Mouse (Mus musculus) hindbrain, embryonic 14.5 days (tissue): ENCODE measurements around the gene Smim13. TPM values are rescaled to one million over a fixed set of nuclear protein-coding genes. Genes with fewer than 3 reads are reported as not detected.

Experiments used
- ATAC-seq: fragments of 200-750 bp; cut with Nextera tagmentation; 2 replicates; pipeline ENCODE4 v1.8.0; 2017; ENCODE audit warnings: moderate number of reproducible peaks, mild to moderate bottlenecking, moderate TSS enrichment, moderate library complexity; ENCODE audit not compliant: low FRiP score
- DNase-seq: peaks from one replicate; pipeline ENCODE4 v3.0.0-alpha.2; 2015; ENCODE audit warnings: low spot score
- H3K27ac ChIP-seq: fragments of 300-500 bp; sonication (generic); 2 replicates; pipeline ENCODE4 v1.5.1; 2014; ENCODE audit warnings: mild to moderate bottlenecking, moderate library complexity
- H3K27me3 ChIP-seq: fragments of 300-500 bp; sonication (generic); 2 replicates; pipeline ENCODE4 v1.6.1; 2014; ENCODE audit warnings: mild to moderate bottlenecking, low read length, mixed read lengths; ENCODE audit not compliant: control insufficient read depth, insufficient read depth
- H3K36me3 ChIP-seq: fragments of 300-500 bp; sonication (generic); replicated peaks from 2 replicates; pipeline ENCODE4 v1.6.1; 2014; ENCODE audit not compliant: control insufficient read depth, insufficient read depth
- H3K4me1 ChIP-seq: fragments of 300-500 bp; sonication (generic); replicated peaks from 2 replicates; pipeline ENCODE4 v1.6.1; 2014; ENCODE audit warnings: antibody characterized with exemption, low read length, mixed read lengths; ENCODE audit not compliant: control insufficient read depth, insufficient read depth
- H3K4me2 ChIP-seq: fragments of 300-500 bp; sonication (generic); replicated peaks from 2 replicates; pipeline ENCODE4 v1.6.1; 2014; ENCODE audit warnings: mild to moderate bottlenecking, moderate library complexity
- H3K4me3 ChIP-seq: fragments of 300-500 bp; sonication (generic); replicated peaks from 2 replicates; pipeline ENCODE4 v1.5.1; 2014; ENCODE audit warnings: mild to moderate bottlenecking, low read length
- H3K9ac ChIP-seq: fragments of 300-500 bp; sonication (generic); 2 replicates; pipeline ENCODE4 v1.6.1; 2014
- H3K9me3 ChIP-seq: fragments of 300-500 bp; sonication (generic); 2 replicates; pipeline ENCODE4 v1.6.1; 2016; ENCODE audit warnings: low read length; ENCODE audit not compliant: control insufficient read depth
- WGBS: fragments of 180-500 bp; shearing (Covaris S2); extraction: QIAGEN DNeasy Blood & Tissue Kit; methylation state at CpG from one replicate; pipeline ENCODE4 v1.1.7; 2014; 5-methylcytosine and 5-hydroxymethylcytosine counted together
- polyA plus RNA-seq: library from polyadenylated mRNA; unstranded; fragments of >200 nt; fragmentation: Nextera tagmentation; extraction: Ambion mirVana; gene quantifications from 2 replicates; pipeline ENCODE4 v1.2.1, GENCODE M21; 2014

Smim13 gene
- polyA plus RNA-seq, 1 experiment from 2014 or later = 28.9 TPM

DNA sequence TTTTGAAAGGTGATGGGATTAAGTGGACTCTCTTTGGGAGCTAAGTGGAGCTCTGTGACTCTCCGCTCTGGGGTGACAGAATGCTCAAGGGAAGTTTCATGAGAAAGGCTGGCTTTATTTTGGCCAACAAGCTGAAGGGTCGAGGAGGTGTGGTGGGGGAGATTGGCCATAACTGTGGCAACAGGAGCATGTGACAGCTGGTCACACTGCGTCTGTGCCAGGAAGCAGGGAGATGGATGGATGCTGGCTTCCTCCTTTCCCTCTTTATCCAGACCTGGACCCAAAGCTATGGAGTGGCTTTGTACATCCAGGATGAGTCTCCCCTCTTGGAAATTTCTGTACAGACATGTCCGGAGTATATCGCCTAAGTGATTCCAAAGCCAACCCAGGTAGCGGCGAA is 16.4 kb upstream of the Smim13 start:
- H3K36me3 ChIP-seq = no peaks in the 10 kb centered on the region
- H3K27me3 ChIP-seq = no peaks in the 10 kb centered on the region
- DNase-seq = no peak
- H3K27ac ChIP-seq = no peak overlapping the region
- no peak overlapping the region for H3K9ac ChIP-seq
- no peak overlapping the region for H3K4me3 ChIP-seq
- no peaks in the 10 kb centered on the region for H3K4me1 ChIP-seq
- WGBS = 92% methylated on average over 7 of the region's 7 CpGs
- ATAC-seq = no peak
- no peaks in the 10 kb centered on the region for H3K9me3 ChIP-seq
- no peak overlapping the region for H3K4me2 ChIP-seq

DNA sequence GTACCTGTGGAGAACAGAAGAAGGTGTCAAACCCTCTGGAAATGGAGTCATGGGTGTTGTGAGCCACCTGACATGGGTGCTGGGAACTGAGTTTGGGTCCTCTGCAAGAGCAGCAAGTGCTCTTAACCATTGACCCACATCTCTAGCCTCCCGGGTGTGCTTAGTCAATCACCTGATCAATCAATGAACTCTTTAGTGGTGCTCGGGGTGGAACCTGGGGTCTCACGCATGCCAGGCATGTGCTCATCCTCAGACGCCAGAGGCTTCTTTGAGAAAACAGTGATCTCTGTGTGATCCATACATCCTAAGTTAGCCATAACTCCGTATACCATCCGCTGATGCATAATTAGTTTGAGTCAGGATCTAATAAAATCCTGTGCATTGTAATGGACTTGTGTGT is 14.5 kb upstream of the Smim13 start:
- Histone ChIP-seq H3K27ac (no peak overlapping the region), H3K4me1 (no peaks in the 10 kb centered on the region), H3K36me3 (no peaks in the 10 kb centered on the region)

DNA sequence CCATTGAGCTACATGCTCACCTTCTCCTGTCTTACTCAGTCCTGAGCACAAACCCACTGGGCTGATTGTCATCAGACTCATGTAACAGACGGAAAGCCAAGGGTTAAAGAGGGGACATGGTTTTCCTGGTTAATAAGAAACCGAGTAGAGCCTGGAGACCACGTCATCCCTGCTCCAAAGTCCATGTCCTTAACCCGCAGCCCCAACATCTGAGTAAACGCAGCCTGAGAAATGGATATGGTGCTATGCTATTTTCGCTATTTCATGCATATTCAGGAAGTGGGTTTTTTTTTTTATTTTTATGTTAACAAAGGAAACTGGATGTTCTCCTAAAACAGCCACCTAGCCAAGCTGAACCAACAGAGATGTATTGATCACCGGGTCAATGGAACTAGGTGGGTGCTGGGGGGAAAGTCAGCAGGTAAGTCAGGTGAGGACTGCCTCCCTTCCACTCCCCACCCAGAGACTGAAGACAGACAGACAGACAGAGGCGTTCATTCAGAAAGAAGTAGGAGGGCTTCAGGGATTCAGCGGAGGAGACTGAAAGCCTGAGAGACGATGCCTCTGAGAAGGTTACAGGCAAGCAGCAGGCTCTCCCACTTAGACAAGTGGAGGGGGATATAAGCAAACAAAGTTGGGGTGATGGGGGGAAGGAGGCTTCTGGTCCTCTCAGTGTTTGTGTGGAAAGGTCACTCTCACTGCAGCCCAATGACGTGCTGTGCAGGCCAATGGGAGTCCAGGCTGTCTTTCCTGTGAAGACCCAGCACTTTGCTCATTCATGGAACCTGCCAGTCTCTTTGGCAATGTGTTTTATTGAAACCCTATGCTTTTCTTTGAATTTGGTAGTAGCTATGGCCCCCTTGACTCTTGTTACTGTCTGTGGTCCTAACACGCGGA is 13.6 kb upstream of the Smim13 start:
- no peak for ATAC-seq
- no peaks in the 10 kb centered on the region for H3K4me1 ChIP-seq
- H3K4me3 ChIP-seq = no peak overlapping the region
- H3K9ac ChIP-seq = no peak overlapping the region
- no peaks in the 10 kb centered on the region for H3K36me3 ChIP-seq
- no peaks in the 10 kb centered on the region for H3K9me3 ChIP-seq
- no peaks in the 10 kb centered on the region for H3K27me3 ChIP-seq
- no peak overlapping the region for H3K4me2 ChIP-seq
- no peak for DNase-seq
- H3K27ac ChIP-seq = no peak overlapping the region
- 74% methylated on average over 13 of the region's 13 CpGs for WGBS

More for the DNA sequence above, 14.5 kb upstream of the Smim13 start:
- DNase-seq (no peak), ATAC-seq (no peak)
- 90% methylated on average over 6 of the region's 6 CpGs for WGBS
- Histone ChIP-seq H3K4me3 (no peak overlapping the region), H3K9ac (no peak overlapping the region), H3K4me2 (no peak overlapping the region), H3K9me3 (no peaks in the 10 kb centered on the region), H3K27me3 (no peaks in the 10 kb centered on the region)

DNA sequence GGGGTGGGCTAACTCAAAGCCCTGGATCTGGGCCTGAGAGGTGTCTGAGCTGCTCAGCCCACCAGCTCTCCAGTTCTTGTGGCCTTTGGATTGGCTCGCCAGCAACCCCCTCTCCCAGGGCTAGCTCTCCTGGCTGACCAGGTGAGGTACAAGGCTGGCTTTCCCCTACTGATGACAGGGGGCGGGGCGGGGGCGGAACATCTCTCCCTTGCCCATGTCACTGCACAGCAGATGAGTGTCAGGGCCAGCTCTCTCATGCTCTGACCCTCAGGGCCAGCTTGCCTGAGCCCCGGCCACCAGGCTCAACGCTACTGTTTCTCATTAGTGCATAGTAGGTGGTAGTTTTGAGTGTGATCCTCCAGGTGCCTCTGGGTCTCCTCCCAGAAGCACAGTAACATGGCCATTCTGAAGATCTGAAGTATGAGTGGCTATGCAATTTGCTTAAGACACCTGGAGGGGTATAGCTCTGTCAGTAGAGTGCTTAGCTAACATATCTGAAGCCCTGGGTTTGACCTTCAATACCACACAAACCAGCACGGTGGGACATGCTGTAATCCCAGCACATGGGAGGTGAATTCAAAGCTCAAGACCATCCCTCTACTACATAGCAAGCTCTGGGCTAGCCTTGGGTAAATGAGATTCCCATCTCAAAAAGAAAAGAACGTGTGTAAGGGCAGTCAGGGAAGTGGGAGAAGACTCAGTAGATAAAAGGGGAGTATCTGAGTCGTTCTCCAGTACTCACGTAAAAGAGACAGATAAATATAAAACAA is 11.4 kb upstream of the Smim13 start:
- H3K4me2 ChIP-seq = no peak overlapping the region
- no peaks in the 10 kb centered on the region for H3K27me3 ChIP-seq
- DNase-seq = no peak
- H3K27ac ChIP-seq = no peak overlapping the region
- H3K9me3 ChIP-seq = peaks cover 4% of the 10 kb centered on the region; the same call in 1 of the 2 replicates
- no peak; the same call in 1 of the 2 replicates for ATAC-seq
- H3K9ac ChIP-seq = no peak overlapping the region
- no peaks in the 10 kb centered on the region for H3K4me1 ChIP-seq
- no peaks in the 10 kb centered on the region for H3K36me3 ChIP-seq
- H3K4me3 ChIP-seq = no peak overlapping the region
- 80% methylated on average over 10 of the region's 10 CpGs for WGBS

DNA sequence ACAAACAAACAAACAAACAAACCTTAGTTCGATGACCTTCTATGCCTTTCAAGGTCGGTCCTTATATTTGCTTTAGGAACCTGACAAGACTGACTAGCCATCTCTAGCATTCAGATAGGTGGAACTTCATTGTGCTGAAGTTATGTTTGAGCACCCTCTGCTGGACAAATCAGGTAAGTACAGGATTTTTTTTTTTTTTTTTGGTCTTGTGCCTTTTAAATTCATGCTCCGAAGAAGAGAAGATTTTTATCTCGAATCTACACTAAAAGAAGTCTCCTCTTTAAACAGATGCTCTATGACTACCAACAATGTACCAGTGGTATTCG is 10.9 kb upstream of the Smim13 start:
- ATAC-seq (peak; percentile 59; the same call in 1 of the 2 replicates), DNase-seq (peak; percentile 88)
- Histone ChIP-seq H3K4me1 (no peaks in the 10 kb centered on the region), H3K27me3 (no peaks in the 10 kb centered on the region), H3K4me3 (no peak overlapping the region), H3K36me3 (no peaks in the 10 kb centered on the region), H3K27ac (no peak overlapping the region), H3K9ac (0 out of 2 replicates have a peak overlapping the region, but pooled peaks have one; percentile 30), H3K4me2 (no peak overlapping the region), H3K9me3 (peaks cover 4% of the 10 kb centered on the region; the same call in 1 of the 2 replicates)
- 10% methylated on average over 5 of the region's 5 CpGs for WGBS

DNA sequence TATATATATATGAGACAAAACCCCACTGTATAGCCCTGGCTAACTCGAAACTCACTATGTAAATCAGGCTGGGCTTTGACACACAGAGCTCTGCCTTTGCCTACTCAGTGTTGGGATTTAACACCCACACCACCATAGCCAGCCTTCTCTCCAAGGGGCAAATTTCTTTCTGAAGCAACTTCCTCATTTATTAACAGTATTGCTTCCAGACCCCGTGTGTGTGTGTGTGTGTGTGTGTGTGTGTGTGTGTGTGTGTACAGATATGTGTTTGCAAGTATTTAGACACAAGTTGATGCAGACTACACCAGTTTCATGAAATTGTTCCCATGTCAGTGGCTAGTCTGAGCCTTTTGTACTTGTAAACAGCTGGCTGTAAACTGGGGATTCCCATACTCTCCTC is 8.1 kb upstream of the Smim13 start:
- H3K9ac ChIP-seq = no peak overlapping the region

DNA sequence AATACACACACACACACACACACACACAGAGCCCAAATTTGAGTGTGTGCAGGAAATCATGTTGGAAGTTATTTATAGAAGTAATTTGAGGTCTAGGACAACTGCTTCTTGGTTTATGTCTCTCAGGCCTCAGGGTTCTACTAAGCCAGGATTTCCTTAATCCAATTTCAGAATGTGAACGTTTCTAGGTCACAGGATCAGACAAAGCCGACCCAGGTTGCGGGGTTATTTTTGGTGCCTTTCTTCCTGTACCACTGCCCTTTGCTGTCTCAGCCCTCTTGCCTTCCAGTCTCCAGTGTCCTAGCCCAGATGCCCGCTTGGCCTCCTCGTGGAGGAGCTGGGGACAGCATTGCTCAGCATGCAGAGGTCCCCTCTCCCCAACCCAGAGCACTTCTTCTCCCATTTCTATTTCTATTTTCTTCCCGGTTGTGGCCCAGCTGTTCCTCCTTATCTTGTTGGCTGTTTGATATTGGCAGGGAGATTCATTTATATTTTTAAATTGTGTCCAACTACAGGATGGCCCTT is 5.3 kb upstream of the Smim13 start:
- Histone ChIP-seq H3K9ac (no peak overlapping the region), H3K27me3 (no peaks in the 10 kb centered on the region), H3K9me3 (peaks cover 4% of the 10 kb centered on the region; the same call in 1 of the 2 replicates), H3K27ac (no peak overlapping the region), H3K36me3 (no peaks in the 10 kb centered on the region), H3K4me1 (no peaks in the 10 kb centered on the region), H3K4me2 (no peak overlapping the region), H3K4me3 (no peak overlapping the region)
- WGBS = 64% methylated on average over 6 of the region's 6 CpGs
- ATAC-seq (no peak), DNase-seq (no peak)

More for the DNA sequence above, 8.1 kb upstream of the Smim13 start:
- no peak for ATAC-seq
- 90% methylated on average over 2 of the region's 2 CpGs for WGBS
- Histone ChIP-seq H3K27ac (no peak overlapping the region), H3K27me3 (no peaks in the 10 kb centered on the region), H3K4me1 (no peaks in the 10 kb centered on the region), H3K36me3 (no peaks in the 10 kb centered on the region), H3K4me3 (no peak overlapping the region), H3K4me2 (no peak overlapping the region), H3K9me3 (peaks cover 4% of the 10 kb centered on the region; the same call in 1 of the 2 replicates)
- DNase-seq = no peak

DNA sequence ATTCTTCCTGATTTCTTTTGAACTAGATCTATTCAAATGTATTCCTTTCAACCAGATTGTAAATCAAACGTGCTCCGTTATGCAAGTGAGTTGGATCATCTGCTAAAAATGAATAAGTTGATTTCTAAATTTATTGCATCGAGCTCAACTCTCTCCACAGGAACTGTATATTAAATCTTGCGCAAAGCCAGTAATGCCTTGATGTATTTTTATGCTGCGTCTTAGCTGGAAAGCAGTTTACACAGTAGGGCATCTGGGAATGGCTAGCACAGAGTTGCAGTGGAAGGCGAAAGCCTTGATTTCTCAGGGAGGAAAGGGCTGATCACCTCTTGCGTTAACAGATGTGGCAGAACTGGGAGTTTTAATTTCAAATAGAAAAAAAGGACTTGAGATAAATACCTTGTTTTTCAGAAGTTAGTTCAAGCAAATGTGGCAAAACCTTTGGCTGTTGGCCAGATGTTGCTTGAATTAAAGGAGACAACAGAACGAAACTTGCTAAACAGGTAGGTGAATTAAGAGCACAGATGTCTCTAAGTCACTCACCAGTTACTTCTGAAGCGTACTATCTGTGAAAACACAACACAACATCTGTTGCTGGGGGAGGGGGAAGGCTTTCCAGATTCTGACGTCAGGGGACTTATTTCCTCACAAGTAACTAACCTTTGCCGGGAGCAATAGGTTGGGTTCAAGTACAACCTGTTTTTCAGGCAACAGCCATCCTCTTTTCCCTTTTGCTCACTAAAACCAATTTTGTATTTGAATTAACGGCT is 708 bp upstream of the Smim13 start:
- no peak for DNase-seq
- Histone ChIP-seq H3K27me3 (no peaks in the 10 kb centered on the region), H3K27ac (peak overlapping the region; percentile 92), H3K4me2 (peak overlapping the region; percentile 77), H3K4me1 (0 out of 2 replicates have a peak, but pooled peaks cover 16% of the 10 kb centered on the region), H3K9me3 (no peaks in the 10 kb centered on the region), H3K9ac (peak overlapping the region; percentile 88), H3K4me3 (peak overlapping the region; percentile 90), H3K36me3 (no peaks in the 10 kb centered on the region)
- WGBS = 43% methylated on average over 12 of the region's 12 CpGs
- no peak for ATAC-seq
